Mouse (Mus musculus) liver, embryonic 14.5 days (tissue): ENCODE measurements at regions not wholly inside any gene's neighbourhood (a gene's known extent, or its start where the extent isn't known, plus 50 kb on each side); places are given as distances from the start of the nearest gene placed in this dataset.

Experiments used
- ATAC-seq: fragments of 200-750 bp; cut with Nextera tagmentation; 2 replicates; pipeline ENCODE4 v1.8.0; 2017; ENCODE audit warnings: moderate number of reproducible peaks, mild to moderate bottlenecking, moderate library complexity; ENCODE audit not compliant: insufficient read depth
- DNase-seq, 3 experiments: peaks; one replicate each; pipeline ENCODE4 v3.0.0-alpha.2; 2012 to 2013; ENCODE audit warnings: low read depth in 3 of 3, low spot score in 3 of 3
- H3K27ac ChIP-seq: fragments of 300-500 bp; sonication (generic); 2 replicates; pipeline ENCODE4 v1.5.1; 2014; ENCODE audit warnings: moderate library complexity, mild to moderate bottlenecking, control low read depth, inconsistent platforms
- H3K27me3 ChIP-seq: fragments of 300-500 bp; sonication (generic); 2 replicates; pipeline ENCODE4 v1.6.1; 2014; ENCODE audit warnings: mild to moderate bottlenecking, low read length, moderate library complexity; ENCODE audit not compliant: control insufficient read depth, insufficient read depth
- H3K36me3 ChIP-seq: fragments of 300-500 bp; sonication (generic); replicated peaks from 2 replicates; pipeline ENCODE4 v1.6.1; 2014; ENCODE audit warnings: low read depth; ENCODE audit not compliant: control insufficient read depth, insufficient read depth
- H3K4me1 ChIP-seq, 2 experiments: fragments of 200-500 bp in 1 of 2; fragments of 300-500 bp in 1 of 2; sonication (generic) in 1 of 2; replicated peaks; 2 replicates each; pipeline ENCODE4 v1.6.1; 2012 to 2014; ENCODE audit warnings: antibody characterized with exemption in 1 of 2, inconsistent platforms in 1 of 2, low read length in 1 of 2; ENCODE audit not compliant: control insufficient read depth in 2 of 2, insufficient read depth in 2 of 2
- H3K4me2 ChIP-seq: fragments of 300-500 bp; sonication (generic); 2 replicates; pipeline ENCODE4 v1.6.1; 2014; ENCODE audit warnings: low read depth, mild to moderate bottlenecking, control low read depth, moderate library complexity
- H3K4me3 ChIP-seq, 2 experiments: fragments of 200-500 bp in 1 of 2; fragments of 300-500 bp in 1 of 2; sonication (generic) in 1 of 2; 2 replicates each; pipeline ENCODE4 v1.5.1; 2012 to 2014; ENCODE audit warnings: low read depth in 2 of 2, low read length in 2 of 2, mild to moderate bottlenecking in 2 of 2, control low read depth in 1 of 2, inconsistent platforms in 1 of 2, moderate library complexity in 1 of 2; ENCODE audit not compliant: insufficient read depth in 1 of 2
- H3K9ac ChIP-seq: fragments of 300-500 bp; sonication (generic); replicated peaks from 2 replicates; pipeline ENCODE4 v1.6.1; 2014; ENCODE audit warnings: mild to moderate bottlenecking, control low read depth, moderate library complexity
- H3K9me3 ChIP-seq: fragments of 300-500 bp; sonication (generic); 2 replicates; pipeline ENCODE4 v1.6.1; 2016; ENCODE audit warnings: low read length, mixed read lengths; ENCODE audit not compliant: control insufficient read depth
- CTCF ChIP-seq: IDR thresholded peaks from 2 replicates; pipeline ENCODE4 v1.5.1; 2016; ENCODE audit warnings: antibody characterized with exemption, low read depth, control low read depth
- EP300 ChIP-seq: IDR thresholded peaks from 2 replicates; pipeline ENCODE4 v1.6.1; 2016; ENCODE audit warnings: antibody characterized with exemption, low read depth
- WGBS: fragments of 180-500 bp; shearing (Covaris S2); extraction: QIAGEN DNeasy Blood & Tissue Kit; methylation state at CpG from one replicate; pipeline ENCODE4 v1.1.7; 2014; ENCODE audit not compliant: insufficient replicate concordance; 5-methylcytosine and 5-hydroxymethylcytosine counted together

DNA sequence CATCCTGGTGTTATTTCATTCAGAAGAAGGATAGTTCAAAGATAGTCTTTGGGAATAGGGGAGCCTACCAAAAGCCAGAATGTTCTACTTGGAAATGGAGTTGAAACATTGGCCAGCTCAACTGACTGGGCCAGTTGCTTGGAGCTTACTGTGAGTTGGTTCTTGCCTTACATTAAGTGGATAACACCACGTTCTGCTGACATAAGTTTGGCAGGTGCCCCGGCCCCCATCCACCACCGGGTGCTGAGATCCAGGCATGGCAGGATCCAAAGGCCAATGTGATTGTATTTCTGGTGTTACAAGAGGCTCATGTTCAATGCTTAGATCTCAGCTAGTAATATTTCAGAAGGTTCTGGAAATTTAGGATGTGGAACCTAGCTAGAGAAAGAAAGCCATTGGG lies 608.0 kb upstream of the Vstm2b start:
- H3K4me3 ChIP-seq, result no peak overlapping the region
- ATAC-seq, result no peak
- H3K36me3 ChIP-seq, result no peaks in the 10 kb centered on the region
- H3K27me3 ChIP-seq, result no peaks in the 10 kb centered on the region
- H3K4me1 ChIP-seq, result no peaks in the 10 kb centered on the region
- no peak overlapping the region for H3K4me2 ChIP-seq
- no peak for DNase-seq
- TF ChIP-seq EP300 (no peak), CTCF (no peak)
- WGBS, result 47% methylated on average over 3 of the region's 3 CpGs
- no peak overlapping the region for H3K9ac ChIP-seq
- no peaks in the 10 kb centered on the region for H3K9me3 ChIP-seq
- no peak overlapping the region for H3K27ac ChIP-seq

DNA sequence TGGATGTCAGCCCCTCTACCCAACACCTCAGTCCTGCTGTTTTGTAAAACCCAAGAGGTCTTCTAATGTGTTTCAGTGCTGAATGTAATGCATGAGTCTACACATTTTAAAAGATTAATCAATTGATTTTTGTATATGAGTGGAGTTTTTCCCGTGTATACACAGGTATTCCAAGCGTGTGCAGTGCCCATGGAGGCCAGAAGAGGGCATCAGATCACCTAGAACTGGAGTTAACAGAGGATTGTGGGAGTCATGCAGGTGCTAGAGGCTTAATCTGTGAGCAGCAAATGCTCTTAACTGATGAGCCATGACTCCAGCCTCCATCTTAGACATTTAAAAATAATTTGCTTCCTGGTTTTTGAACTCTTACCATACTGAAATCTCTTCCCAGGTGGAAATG lies 587.6 kb upstream of the Vstm2b start:
- no peak overlapping the region for H3K4me2 ChIP-seq
- H3K36me3 ChIP-seq, result no peaks in the 10 kb centered on the region
- H3K4me3 ChIP-seq, result no peak overlapping the region
- no peaks in the 10 kb centered on the region for H3K9me3 ChIP-seq
- DNase-seq, result no peak
- H3K27ac ChIP-seq, result no peak overlapping the region
- 16% methylated on average over 2 of the region's 2 CpGs for WGBS
- H3K4me1 ChIP-seq, result no peaks in the 10 kb centered on the region
- H3K27me3 ChIP-seq, result no peaks in the 10 kb centered on the region
- 0 out of 2 replicates have a peak, but pooled peaks have one; percentile 18 for TF ChIP-seq CTCF
- TF ChIP-seq EP300, result no peak
- no peak for ATAC-seq
- H3K9ac ChIP-seq, result no peak overlapping the region

DNA sequence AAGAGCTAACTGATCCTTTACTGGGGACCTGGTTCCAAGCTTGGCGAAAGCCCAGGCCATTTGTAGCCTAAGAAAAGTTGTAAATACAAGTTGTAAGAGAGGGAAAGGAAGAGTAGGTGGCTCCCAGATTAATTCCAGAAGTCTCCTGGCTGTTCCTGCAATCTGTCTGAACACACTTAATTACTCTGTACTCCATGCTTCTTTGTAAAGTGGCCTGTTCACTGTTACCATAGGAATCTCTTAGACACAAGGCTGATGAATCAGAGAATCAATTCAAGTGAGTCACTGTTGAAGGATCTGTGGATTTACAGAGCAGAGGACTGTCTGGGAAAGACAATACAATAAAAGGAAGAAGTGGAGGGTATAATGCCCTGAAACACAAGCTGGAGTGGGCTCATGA lies 577.0 kb upstream of the Vstm2b start:
- no peak overlapping the region for H3K4me3 ChIP-seq
- no peaks in the 10 kb centered on the region for H3K9me3 ChIP-seq
- ATAC-seq, result no peak
- no peak overlapping the region for H3K9ac ChIP-seq
- DNase-seq, result no peak
- 40% methylated on average over 1 of the region's 1 CpGs for WGBS
- no peaks in the 10 kb centered on the region for H3K27me3 ChIP-seq
- H3K27ac ChIP-seq, result no peak overlapping the region
- TF ChIP-seq EP300, result no peak
- no peak overlapping the region for H3K4me2 ChIP-seq
- H3K36me3 ChIP-seq, result no peaks in the 10 kb centered on the region
- H3K4me1 ChIP-seq, result no peaks in the 10 kb centered on the region

DNA sequence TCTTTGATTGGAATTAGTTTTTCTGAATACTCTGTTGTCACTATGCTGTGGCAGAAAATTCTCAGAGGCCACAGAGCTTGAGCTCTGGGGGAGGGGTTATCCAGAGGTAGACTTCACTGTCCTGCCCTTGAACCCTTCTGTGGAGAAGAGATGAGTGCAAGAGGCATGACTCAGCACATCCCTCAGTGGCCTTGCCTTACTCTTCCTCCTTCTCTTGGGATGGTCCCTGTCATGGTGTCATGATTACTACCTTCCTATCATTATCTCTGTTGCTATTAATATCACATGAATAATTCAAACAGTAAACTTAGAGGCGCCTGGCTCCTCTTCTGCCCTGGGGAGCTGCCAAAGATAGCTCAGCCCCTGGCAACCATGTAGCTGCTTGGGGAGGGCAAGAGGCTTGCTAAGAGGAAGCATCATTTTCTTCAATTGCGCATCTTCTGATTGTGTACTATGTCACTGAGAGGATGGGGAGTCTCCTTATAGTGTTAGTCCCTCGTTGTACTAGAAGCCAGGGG lies 572.9 kb upstream of the Vstm2b start:
- 53% methylated on average over 3 of the region's 3 CpGs for WGBS
- DNase-seq (no peak), ATAC-seq (no peak)
- Histone ChIP-seq H3K4me1 (no peaks in the 10 kb centered on the region), H3K27ac (no peak overlapping the region), H3K9me3 (no peaks in the 10 kb centered on the region), H3K4me3 (no peak overlapping the region), H3K4me2 (no peak overlapping the region), H3K9ac (no peak overlapping the region), H3K27me3 (no peaks in the 10 kb centered on the region), H3K36me3 (no peaks in the 10 kb centered on the region)
- no peak for TF ChIP-seq CTCF
- TF ChIP-seq EP300, result no peak

DNA sequence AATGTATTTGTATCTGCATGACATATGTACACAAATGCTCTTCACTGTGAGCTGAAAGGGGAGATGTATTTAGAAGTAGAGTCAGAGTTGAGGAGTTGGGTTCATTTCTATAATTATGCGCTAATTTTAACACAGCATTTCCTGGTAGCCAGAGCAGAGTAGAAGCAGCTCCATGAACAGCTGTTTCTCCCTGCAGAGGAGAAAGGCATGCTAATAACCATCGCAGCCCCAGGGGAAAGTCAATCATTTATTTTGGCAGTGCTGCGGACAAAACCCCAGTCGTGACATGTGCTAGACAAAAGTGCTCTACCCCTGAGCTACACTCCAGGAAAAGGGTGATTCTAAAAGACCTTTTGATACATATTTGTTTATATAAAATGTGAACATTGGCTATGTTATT lies 565.7 kb upstream of the Vstm2b start:
- ATAC-seq (no peak), DNase-seq (no peak)
- Histone ChIP-seq H3K36me3 (no peaks in the 10 kb centered on the region), H3K4me3 (no peak overlapping the region), H3K4me1 (no peaks in the 10 kb centered on the region), H3K9me3 (no peaks in the 10 kb centered on the region), H3K9ac (no peak overlapping the region), H3K27ac (no peak overlapping the region), H3K4me2 (no peak overlapping the region), H3K27me3 (no peaks in the 10 kb centered on the region)
- 73% methylated on average over 4 of the region's 4 CpGs for WGBS
- TF ChIP-seq CTCF (no peak), EP300 (no peak)

DNA sequence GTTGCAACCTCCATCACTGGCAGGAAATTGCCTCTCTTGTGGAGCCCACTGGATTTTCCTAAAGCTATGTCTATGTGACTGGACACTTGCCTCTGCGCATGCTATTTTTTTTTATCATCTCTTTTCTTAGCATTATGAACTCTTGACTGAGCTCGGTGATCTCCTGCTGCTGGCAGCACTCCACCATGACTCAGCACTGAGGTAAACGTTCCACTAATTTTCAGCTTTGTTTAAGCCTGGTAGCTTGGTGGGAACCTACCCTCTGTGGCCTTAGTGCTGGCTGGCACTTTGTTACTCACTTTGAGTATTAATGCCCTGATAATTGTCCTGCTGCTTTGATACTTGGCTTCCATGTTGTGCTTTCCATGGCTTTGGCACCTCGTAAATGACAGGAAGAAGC lies 545.8 kb upstream of the Vstm2b start:
- no peak overlapping the region for H3K4me2 ChIP-seq
- H3K9me3 ChIP-seq, result no peaks in the 10 kb centered on the region
- H3K27ac ChIP-seq, result no peak overlapping the region
- TF ChIP-seq EP300 (no peak), CTCF (no peak)
- no peaks in the 10 kb centered on the region for H3K36me3 ChIP-seq
- WGBS, result 42% methylated on average over 4 of the region's 4 CpGs
- DNase-seq, result no peak
- H3K4me3 ChIP-seq, result no peak overlapping the region
- H3K4me1 ChIP-seq, result no peaks in the 10 kb centered on the region
- H3K27me3 ChIP-seq, result no peaks in the 10 kb centered on the region
- no peak overlapping the region for H3K9ac ChIP-seq
- ATAC-seq, result no peak
